Mouse (Mus musculus): ENCODE measurements around the gene Dlg4. TPM values are rescaled to one million over a fixed set of nuclear protein-coding genes. Genes with fewer than 3 reads are reported as not detected.
"Not testable (repeated sequence)": the region's sequence is repeated elsewhere in the genome, so short reads cannot be mapped to it uniquely, and the experiment has no call there.

Dlg4 gene
- polyA plus RNA-seq, 1 experiment from 2014 or later, result 9.3 TPM

GRCm38 (mm10) chr11:70012931-70013330 lies 3.8 kb upstream of the Dlg4 start:
- Histone ChIP-seq H3K36me3 (ENCODE audit: control insufficient read depth, insufficient read depth, low read length) (peaks cover 39% of the 10 kb centered on the region), H3K4me3 (ENCODE audit: low read depth, low read length) (no peak overlapping the region), H3K27ac (ENCODE audit: low read depth, low read length) (no peak overlapping the region), H3K9ac (ENCODE audit: low read depth, low read length) (no peak overlapping the region), H3K4me1 (replicated peaks; ENCODE audit: control insufficient read depth, insufficient read depth, low read length) (peaks cover 17% of the 10 kb centered on the region), H3K4me2 (no peak overlapping the region), H3K27me3 (replicated peaks; ENCODE audit: control insufficient read depth, insufficient read depth, low read length) (no peaks in the 10 kb centered on the region), H3K9me3 (ENCODE audit: control insufficient read depth, low read length) (no peaks in the 10 kb centered on the region)
- WGBS, result 90% methylated on average over 9 of the region's 9 CpGs
- DNase-seq (ENCODE audit: low spot score), result no peak
- ATAC-seq (replicated peaks; ENCODE audit: low FRiP score), result no peak

GRCm38 (mm10) chr11:70013408-70013807 lies 3.3 kb upstream of the Dlg4 start:
- WGBS, result 88% methylated on average over 3 of the region's 3 CpGs
- Histone ChIP-seq H3K4me1 (replicated peaks; ENCODE audit: control insufficient read depth, insufficient read depth, low read length) (peaks cover 19% of the 10 kb centered on the region), H3K4me3 (ENCODE audit: low read depth, low read length) (no peak overlapping the region), H3K27ac (ENCODE audit: low read depth, low read length) (no peak overlapping the region), H3K4me2 (no peak overlapping the region), H3K36me3 (ENCODE audit: control insufficient read depth, insufficient read depth, low read length) (peaks cover 39% of the 10 kb centered on the region), H3K9ac (ENCODE audit: low read depth, low read length) (no peak overlapping the region), H3K27me3 (replicated peaks; ENCODE audit: control insufficient read depth, insufficient read depth, low read length) (no peaks in the 10 kb centered on the region), H3K9me3 (ENCODE audit: control insufficient read depth, low read length) (no peaks in the 10 kb centered on the region)
- DNase-seq (ENCODE audit: low spot score) (no peak), ATAC-seq (replicated peaks; ENCODE audit: low FRiP score) (no peak)

GRCm38 (mm10) chr11:70014051-70014450 lies 2.7 kb upstream of the Dlg4 start:
- Histone ChIP-seq H3K4me1 (replicated peaks; ENCODE audit: control insufficient read depth, insufficient read depth, low read length) (peaks cover 26% of the 10 kb centered on the region), H3K9ac (ENCODE audit: low read depth, low read length) (peak overlapping the region; percentile 75), H3K36me3 (ENCODE audit: control insufficient read depth, insufficient read depth, low read length) (peaks cover 37% of the 10 kb centered on the region), H3K4me2 (peak overlapping the region; percentile 85), H3K4me3 (ENCODE audit: low read depth, low read length) (peak overlapping the region; percentile 62; the same call in 1 of the 2 replicates), H3K9me3 (ENCODE audit: control insufficient read depth, low read length) (no peaks in the 10 kb centered on the region), H3K27ac (ENCODE audit: low read depth, low read length) (no peak overlapping the region), H3K27me3 (replicated peaks; ENCODE audit: control insufficient read depth, insufficient read depth, low read length) (no peaks in the 10 kb centered on the region)
- WGBS, result 60% methylated on average over 5 of the region's 5 CpGs
- no peak for DNase-seq (ENCODE audit: low spot score)
- ATAC-seq (replicated peaks; ENCODE audit: low FRiP score), result no peak

- H3K4me3 ChIP-seq (ENCODE audit: low read depth, low read length), result peak within 1 kb of the TSS; percentile 62
- WGBS, result under 1% methylated on average over 35 of the region's 35 CpGs
- ATAC-seq (replicated peaks; ENCODE audit: low FRiP score), result peak; percentile 86
- peak within 1 kb of the TSS; percentile 62 for H3K27ac ChIP-seq (ENCODE audit: low read depth, low read length)
- H3K27me3 ChIP-seq (replicated peaks; ENCODE audit: control insufficient read depth, insufficient read depth, low read length), result no peaks in the 10 kb centered on the region
- peaks cover 31% of the 10 kb centered on the region for H3K36me3 ChIP-seq (ENCODE audit: control insufficient read depth, insufficient read depth, low read length)
- peaks cover 35% of the 10 kb centered on the region for H3K4me1 ChIP-seq (replicated peaks; ENCODE audit: control insufficient read depth, insufficient read depth, low read length)
- peak; percentile 87 for DNase-seq (ENCODE audit: low spot score)
- H3K9me3 ChIP-seq (ENCODE audit: control insufficient read depth, low read length), result no peaks in the 10 kb centered on the region
- peak within 1 kb of the TSS; percentile 85 for H3K4me2 ChIP-seq
- H3K9ac ChIP-seq (ENCODE audit: low read depth, low read length), result peak within 1 kb of the TSS; percentile 75
Observed at GRCm38 (mm10) chr11:70014880-70015558, 1.7 kb upstream of the Dlg4 start, which contains the start of gene Acadvl. TSS of gene Acadvl (minus strand) at chr11:70015411.

GRCm38 (mm10) chr11:70015677-70016076 lies 1.1 kb upstream of the Dlg4 start:
- 65% methylated on average over 6 of the region's 6 CpGs for WGBS

GRCm38 (mm10) chr11:70016177-70016576 lies 565 bp upstream of the Dlg4 start:
- Histone ChIP-seq H3K36me3 (ENCODE audit: control insufficient read depth, insufficient read depth, low read length) (peaks cover 21% of the 10 kb centered on the region), H3K4me1 (replicated peaks; ENCODE audit: control insufficient read depth, insufficient read depth, low read length) (peaks cover 42% of the 10 kb centered on the region)
- 76% methylated on average over 2 of the region's 2 CpGs for WGBS
- not testable (repeated sequence) for H3K27ac ChIP-seq (ENCODE audit: low read depth, low read length); H3K4me2 ChIP-seq; H3K9ac ChIP-seq (ENCODE audit: low read depth, low read length); H3K27me3 ChIP-seq (replicated peaks; ENCODE audit: control insufficient read depth, insufficient read depth, low read length); H3K9me3 ChIP-seq (ENCODE audit: control insufficient read depth, low read length); DNase-seq (ENCODE audit: low spot score); ATAC-seq (replicated peaks; ENCODE audit: low FRiP score); H3K4me3 ChIP-seq (ENCODE audit: low read depth, low read length)

More at GRCm38 (mm10) chr11:70015677-70016076, 1.1 kb upstream of the Dlg4 start:
- no peak for DNase-seq (ENCODE audit: low spot score)
- Histone ChIP-seq H3K4me2 (peak overlapping the region; percentile 85), H3K9ac (ENCODE audit: low read depth, low read length) (no peak overlapping the region), H3K27me3 (replicated peaks; ENCODE audit: control insufficient read depth, insufficient read depth, low read length) (no peaks in the 10 kb centered on the region), H3K4me3 (ENCODE audit: low read depth, low read length) (peak overlapping the region; percentile 62), H3K4me1 (replicated peaks; ENCODE audit: control insufficient read depth, insufficient read depth, low read length) (peaks cover 42% of the 10 kb centered on the region), H3K9me3 (ENCODE audit: control insufficient read depth, low read length) (no peaks in the 10 kb centered on the region), H3K27ac (ENCODE audit: low read depth, low read length) (no peak overlapping the region), H3K36me3 (ENCODE audit: control insufficient read depth, insufficient read depth, low read length) (peaks cover 26% of the 10 kb centered on the region)
- no peak for ATAC-seq (replicated peaks; ENCODE audit: low FRiP score)

- H3K4me2 ChIP-seq, result peak overlapping the region; percentile 81
- no peaks in the 10 kb centered on the region for H3K9me3 ChIP-seq (ENCODE audit: control insufficient read depth, low read length)
- no peak for ATAC-seq (replicated peaks; ENCODE audit: low FRiP score)
- no peaks in the 10 kb centered on the region for H3K27me3 ChIP-seq (replicated peaks; ENCODE audit: control insufficient read depth, insufficient read depth, low read length)
- peaks cover 11% of the 10 kb centered on the region for H3K36me3 ChIP-seq (ENCODE audit: control insufficient read depth, insufficient read depth, low read length)
- WGBS, result 51% methylated on average over 7 of the region's 7 CpGs
- peak overlapping the region; percentile 19; the same call in 1 of the 2 replicates for H3K27ac ChIP-seq (ENCODE audit: low read depth, low read length)
- no peak for DNase-seq (ENCODE audit: low spot score)
- peak overlapping the region; percentile 12; the same call in 1 of the 2 replicates for H3K4me3 ChIP-seq (ENCODE audit: low read depth, low read length)
- peaks cover 46% of the 10 kb centered on the region for H3K4me1 ChIP-seq (replicated peaks; ENCODE audit: control insufficient read depth, insufficient read depth, low read length)
- H3K9ac ChIP-seq (ENCODE audit: low read depth, low read length), result no peak overlapping the region
Observed at GRCm38 (mm10) chr11:70017199-70017767, 541 bp downstream of the Dlg4 start.

- H3K9me3 ChIP-seq (ENCODE audit: control insufficient read depth, low read length), result no peaks in the 10 kb centered on the region
- H3K27me3 ChIP-seq (replicated peaks; ENCODE audit: control insufficient read depth, insufficient read depth, low read length), result no peaks in the 10 kb centered on the region
- H3K4me1 ChIP-seq (replicated peaks; ENCODE audit: control insufficient read depth, insufficient read depth, low read length), result peaks cover 48% of the 10 kb centered on the region
- DNase-seq (ENCODE audit: low spot score), result no peak
- peak overlapping the region; percentile 73 for H3K27ac ChIP-seq (ENCODE audit: low read depth, low read length)
- WGBS, result 2% methylated on average over 23 of the region's 25 CpGs
- peaks cover 3% of the 10 kb centered on the region; the same call in 1 of the 2 replicates for H3K36me3 ChIP-seq (ENCODE audit: control insufficient read depth, insufficient read depth, low read length)
- H3K4me2 ChIP-seq, result peak overlapping the region; percentile 81
- no peak for ATAC-seq (replicated peaks; ENCODE audit: low FRiP score)
- H3K9ac ChIP-seq (ENCODE audit: low read depth, low read length), result peak overlapping the region; percentile 71
- H3K4me3 ChIP-seq (ENCODE audit: low read depth, low read length), result peak overlapping the region; percentile 67
Observed at GRCm38 (mm10) chr11:70018131-70018990, 1.6 kb downstream of the Dlg4 start.
